Mouse (Mus musculus): ENCODE data around the gene Gpr139. TPM values are rescaled to one million over a fixed set of nuclear protein-coding genes. Genes with fewer than 3 reads are reported as not detected.
A peak's percentile ranks its signal among the peaks of the same experiment; 100 is the strongest.

Gpr139 gene
- not detected for total RNA-seq (2021)
- long read RNA-seq, experiment 1 = 0 reads
- long read RNA-seq, experiment 2 = 0 reads

DNA sequence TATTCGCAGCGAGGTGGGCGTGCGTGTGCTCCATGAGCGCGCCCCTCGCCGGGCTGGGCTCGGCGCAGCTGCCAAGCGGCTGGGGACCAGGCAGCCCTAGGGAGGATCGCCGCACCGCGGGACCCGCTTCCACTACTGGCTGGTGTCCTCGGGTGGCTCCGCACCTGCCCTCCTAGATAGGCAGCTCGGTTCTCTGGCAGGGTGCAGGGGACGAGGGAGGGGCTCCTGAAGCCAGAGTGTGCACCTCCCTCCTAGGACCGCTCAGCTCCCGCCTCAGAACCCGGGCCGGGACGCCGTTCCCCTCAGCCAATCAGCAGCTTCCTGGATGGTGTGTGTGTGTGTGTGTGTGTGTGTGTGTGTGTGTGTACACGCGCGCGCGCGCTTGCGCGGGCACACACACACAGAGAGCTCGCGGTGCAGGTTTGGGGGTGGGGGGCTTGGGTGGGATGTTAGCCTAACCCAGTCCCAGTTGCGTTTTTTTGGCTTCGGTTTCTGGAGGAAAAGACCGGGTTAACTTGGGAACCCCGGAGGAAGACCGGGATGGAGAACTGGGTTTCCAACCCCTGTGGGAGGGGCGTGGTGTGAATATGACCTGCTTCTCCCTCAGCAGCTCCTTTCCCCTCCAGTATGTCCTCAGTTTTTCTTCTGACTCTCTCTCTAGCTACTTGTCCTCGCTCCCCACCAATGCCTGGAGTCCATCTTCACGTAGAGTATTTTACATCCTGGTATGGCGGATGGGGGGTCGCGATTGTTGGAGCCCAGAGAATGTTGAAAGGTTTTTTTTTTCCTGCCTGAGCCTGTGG is at the start of gene Gpr139:
TSS of gene Gpr139 (minus strand) at position 263 of the 803 bp plus-strand sequence.
- no peak for DNase-seq

DNA sequence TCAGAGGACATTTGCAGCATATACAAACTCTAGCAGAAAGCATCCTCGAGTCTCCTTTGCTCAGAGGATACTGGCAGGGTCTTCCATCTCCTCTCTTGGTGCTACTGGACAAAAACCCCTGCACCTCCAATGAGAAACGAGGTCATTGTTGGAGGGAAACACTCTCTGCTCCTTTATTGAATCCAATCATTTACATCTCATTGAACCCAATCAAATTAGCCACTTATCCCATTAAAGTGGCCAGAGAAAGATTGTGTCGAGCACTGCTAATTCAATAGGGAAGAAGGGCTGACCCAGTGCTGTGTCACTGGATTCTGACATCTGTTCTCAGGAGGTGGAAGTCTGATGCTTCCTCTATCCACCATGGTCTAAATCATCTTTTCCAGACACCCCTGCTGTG is 46.6 kb upstream of the Gpr139 start:
- DNase-seq = no peak

DNA sequence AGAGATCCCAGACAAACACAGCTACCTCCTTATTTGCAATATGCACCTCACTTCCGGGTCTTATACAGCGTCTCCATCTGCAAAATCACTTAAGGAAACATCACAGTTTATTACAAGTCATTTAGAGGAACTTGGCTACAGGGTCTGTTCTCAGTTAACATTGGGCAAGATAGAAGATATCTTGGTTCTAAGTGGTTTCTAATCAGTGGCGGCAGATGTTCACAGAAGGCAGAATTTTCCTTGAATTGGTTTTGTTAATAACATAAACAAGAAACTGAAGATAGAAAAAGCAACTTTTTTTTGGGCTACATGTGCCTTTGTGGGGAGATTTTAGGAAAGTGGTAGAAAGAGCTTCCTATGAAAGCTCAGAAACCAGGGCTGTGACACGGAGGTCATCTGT is 38.3 kb upstream of the Gpr139 start:
- no peak for DNase-seq

DNA sequence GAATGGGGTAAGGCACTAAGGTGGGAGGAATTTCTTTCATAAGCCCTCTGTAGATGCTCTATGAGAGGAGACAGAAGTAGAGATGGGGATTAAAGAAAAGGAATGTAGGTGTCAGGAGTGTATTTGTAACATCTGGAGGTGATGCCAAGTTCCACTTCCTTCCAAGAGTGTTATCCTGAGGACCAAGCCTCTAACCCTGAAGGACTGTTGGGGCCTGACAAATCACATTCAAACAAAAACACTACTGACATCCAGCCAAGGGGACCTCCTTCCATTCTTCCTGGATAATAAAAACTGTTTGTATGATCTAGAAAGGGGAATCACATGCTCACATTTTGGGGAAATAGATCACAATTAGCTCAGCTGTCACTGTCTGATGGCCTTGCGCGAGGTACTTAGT is 34.7 kb upstream of the Gpr139 start:
- no peak for DNase-seq

DNA sequence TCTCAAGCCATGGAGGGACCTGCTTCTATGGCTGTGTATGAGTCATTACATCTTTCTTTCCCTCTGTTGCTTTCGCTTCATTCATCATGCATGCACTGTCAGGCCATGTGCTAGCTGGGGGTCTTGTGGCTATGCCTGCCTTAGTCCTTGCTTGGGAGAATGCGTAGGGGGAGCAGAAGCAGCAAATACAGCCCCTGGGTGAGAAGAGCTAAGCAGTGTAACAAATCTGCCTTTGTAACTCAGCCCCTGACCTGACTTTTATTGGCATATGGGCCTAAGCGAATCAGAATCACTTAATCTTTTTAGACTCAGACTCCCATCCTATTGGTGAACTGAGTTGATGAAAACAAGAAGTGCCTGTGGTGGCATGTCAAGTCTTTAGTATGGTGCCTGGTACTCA is 22.8 kb upstream of the Gpr139 start:
- DNase-seq = no peak

DNA sequence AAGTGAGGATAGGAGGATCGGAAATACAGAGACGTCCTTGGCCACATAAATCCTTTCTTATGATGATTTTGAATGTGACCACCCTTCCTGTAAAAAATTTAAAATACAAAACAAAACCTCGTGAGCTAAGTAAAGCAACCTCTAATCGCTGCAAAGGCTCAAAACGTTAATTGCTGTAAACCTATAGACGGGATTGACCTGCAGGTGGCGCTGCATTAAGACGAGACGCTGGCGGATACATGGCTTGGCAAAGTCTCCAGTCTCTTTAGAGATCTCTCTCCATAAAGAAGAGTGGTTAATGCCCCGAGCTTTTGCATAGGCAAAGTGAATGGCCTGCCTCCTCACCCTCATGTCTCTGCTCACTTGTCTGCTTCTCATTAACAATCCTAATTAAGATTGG is 2.0 kb upstream of the Gpr139 start:
- DNase-seq = no peak

DNA sequence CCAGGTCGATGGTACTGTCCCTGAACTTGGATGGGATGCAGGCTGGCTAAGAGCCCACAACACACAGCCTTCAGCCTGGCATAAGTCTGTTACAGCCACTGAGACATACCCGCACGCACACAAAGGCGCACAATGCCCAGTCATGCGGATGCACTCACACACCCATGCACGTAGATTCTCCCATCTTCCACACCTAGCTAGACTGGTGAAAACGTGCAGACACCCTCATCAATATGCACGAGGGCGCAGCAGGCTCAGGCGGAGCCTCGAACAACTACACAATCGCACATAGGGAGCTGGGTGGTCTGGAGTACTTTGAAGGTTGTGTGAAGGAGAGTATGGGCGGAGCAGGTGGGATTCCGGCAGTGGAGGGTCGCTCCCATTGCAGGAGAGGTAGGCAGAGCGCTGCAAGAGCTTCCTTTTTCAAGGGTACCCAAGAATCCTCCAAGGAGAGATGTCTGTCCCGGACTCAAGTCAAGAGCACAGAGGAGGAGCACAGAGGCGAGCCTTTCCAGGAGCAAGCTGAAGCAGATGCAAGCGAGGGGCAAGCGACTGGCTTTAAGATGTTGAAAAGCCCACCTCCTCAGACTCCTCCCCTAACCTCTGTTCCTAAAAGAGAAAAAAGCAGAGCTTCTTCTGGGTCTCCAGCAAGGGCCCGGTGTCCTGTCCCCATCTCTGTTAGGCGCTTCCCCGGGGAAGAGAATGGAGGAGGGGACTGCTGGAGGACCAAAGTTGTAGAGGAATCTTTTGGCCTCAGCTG is 958 bp upstream of the Gpr139 start:
- no peak for DNase-seq

DNA sequence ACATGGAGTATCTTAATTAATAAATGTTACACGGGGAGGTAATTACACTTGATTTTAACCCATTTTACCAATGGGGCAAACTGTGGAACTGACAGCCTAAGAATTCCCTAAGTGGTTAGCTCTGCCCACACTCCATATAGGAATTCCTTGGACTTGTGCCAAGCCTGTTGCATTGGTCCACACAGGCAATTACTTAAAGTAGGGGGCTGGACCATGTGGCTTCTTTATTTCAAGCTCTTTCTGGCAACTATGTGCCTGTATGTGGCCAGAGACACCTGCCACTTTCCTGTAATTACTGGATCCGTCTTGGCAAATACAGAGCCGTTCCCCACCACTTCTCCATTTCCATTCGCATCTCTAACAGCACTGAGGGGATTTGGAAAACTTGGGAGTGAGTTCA is 3.4 kb downstream of the Gpr139 start:
- DNase-seq = no peak

DNA sequence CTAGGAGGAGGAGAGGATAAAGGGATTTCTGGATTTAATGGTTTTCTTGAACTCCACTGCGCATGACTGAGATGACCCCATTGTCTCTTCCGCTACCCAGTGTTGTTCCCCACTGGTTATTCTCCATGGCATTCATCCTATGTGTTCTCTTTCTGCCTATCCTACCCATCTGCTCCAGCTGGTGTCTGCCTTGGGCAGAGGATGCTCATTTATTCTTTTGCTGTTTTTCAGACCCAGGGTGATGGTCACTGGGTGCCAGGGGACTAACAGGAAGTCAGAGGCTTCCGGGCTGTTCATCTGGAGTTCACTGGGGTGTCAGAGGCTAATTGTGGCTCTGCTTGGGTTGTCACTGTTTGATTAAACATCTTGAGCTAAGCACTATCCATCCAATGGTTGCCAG is 24.4 kb downstream of the Gpr139 start:
- no peak for DNase-seq

DNA sequence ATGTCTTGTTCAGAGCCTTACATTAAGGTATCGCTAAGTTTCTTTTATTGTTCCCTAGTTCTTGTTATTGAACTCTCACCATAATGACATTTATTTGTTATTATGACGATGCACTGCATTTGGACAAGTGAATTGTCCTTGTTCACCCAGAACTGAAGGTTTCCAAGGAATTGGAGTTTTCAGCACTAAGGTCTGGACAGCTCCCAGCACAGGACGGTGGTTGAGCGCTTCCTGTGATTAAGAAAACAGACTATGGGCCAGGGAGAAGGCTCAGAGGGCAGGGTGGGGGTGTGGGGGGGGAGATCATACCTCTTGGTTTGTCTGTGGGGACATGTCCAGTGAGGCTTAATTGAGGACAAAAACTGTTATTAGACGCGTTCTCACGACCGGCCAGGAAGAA is 72.6 kb downstream of the Gpr139 start:
- peak in 1 of 2 experiments; percentile 2 for DNase-seq

DNA sequence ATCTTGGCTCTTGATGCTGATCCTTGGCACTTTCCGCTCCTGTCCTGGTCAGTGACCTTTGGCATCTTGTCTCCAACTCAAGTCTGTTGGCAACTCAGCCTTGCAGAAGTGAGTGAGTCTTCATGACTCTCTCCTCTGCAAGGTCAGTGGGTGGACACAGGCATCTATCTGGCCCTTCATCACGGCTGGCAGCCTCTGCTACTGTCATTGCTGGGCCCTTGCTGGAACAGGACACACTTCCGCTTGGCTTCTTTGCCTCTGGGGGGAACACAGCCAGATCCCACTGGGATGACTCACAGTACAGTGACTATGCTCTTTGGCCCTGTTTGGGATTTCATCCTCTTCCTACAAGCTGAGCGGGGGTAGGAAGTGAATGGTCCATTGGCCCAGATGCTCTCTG is 78.5 kb downstream of the Gpr139 start:
- peak in 1 of 2 experiments; percentile 3 for DNase-seq

DNA sequence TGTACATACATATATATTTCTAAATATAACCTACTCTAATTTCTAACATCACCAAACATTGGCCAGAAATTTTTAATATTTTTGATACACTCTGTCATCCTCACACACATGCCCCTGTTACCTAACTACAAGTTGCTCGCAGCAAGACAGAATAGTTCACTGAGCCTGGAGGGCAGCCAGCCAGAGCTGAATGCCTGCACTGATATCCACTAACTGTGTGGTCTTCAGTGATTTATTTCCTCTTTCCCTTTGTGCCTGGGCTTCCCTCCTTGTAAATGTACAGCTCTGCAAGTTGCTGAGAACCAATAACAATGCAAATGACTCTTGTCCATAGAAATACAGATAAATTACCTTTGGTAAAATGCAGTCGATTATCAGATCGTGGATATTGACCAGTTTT is 87.8 kb downstream of the Gpr139 start:
- no peak for DNase-seq

Other genes with a start within 250 kb of the Gpr139 start
- 10 to 100 TPM; 10.5 to 13.7 TPM for gene Gprc5b, start 189.4 kb downstream of the Gpr139 start, total RNA-seq (2021)

Measured in heart, adult 18-20 months (tissue).